Mouse (Mus musculus): ENCODE results near the gene Cemip. TPM values are rescaled to one million over a fixed set of nuclear protein-coding genes. Genes with fewer than 3 reads are reported as not detected.

Gene Cemip
- polyA plus RNA-seq, 1 experiment from 2014 or later: 1.8 TPM

- H3K4me3 ChIP-seq: no peak overlapping the region
- H3K27me3 ChIP-seq: no peaks in the 10 kb centered on the region
- H3K4me1 ChIP-seq: no peaks in the 10 kb centered on the region
- no peak overlapping the region for H3K27ac ChIP-seq (replicated peaks)
- H3K36me3 ChIP-seq: no peaks in the 10 kb centered on the region
- H3K4me2 ChIP-seq (replicated peaks): no peak overlapping the region
- H3K9ac ChIP-seq (replicated peaks): no peak overlapping the region
- no peaks in the 10 kb centered on the region for H3K9me3 ChIP-seq
- WGBS: 88% methylated on average over 4 of the region's 4 CpGs
- no peak for ATAC-seq (ENCODE audit: low FRiP score, low read depth)
Observed at GRCm38 (mm10) chr7:84044581-84045290, 41.6 kb downstream of the Cemip start.

- no peaks in the 10 kb centered on the region for H3K9me3 ChIP-seq
- H3K4me3 ChIP-seq: no peak overlapping the region
- no peak overlapping the region for H3K27ac ChIP-seq (replicated peaks)
- H3K9ac ChIP-seq (replicated peaks): no peak overlapping the region
- no peak for ATAC-seq (ENCODE audit: low FRiP score, low read depth)
- H3K36me3 ChIP-seq: no peaks in the 10 kb centered on the region
- H3K4me1 ChIP-seq: no peaks in the 10 kb centered on the region
- WGBS: 66% methylated on average over 1 of the region's 1 CpGs
- H3K4me2 ChIP-seq (replicated peaks): no peak overlapping the region
- no peaks in the 10 kb centered on the region for H3K27me3 ChIP-seq
Observed at GRCm38 (mm10) chr7:84042726-84043125, 43.6 kb downstream of the Cemip start.

DNA sequence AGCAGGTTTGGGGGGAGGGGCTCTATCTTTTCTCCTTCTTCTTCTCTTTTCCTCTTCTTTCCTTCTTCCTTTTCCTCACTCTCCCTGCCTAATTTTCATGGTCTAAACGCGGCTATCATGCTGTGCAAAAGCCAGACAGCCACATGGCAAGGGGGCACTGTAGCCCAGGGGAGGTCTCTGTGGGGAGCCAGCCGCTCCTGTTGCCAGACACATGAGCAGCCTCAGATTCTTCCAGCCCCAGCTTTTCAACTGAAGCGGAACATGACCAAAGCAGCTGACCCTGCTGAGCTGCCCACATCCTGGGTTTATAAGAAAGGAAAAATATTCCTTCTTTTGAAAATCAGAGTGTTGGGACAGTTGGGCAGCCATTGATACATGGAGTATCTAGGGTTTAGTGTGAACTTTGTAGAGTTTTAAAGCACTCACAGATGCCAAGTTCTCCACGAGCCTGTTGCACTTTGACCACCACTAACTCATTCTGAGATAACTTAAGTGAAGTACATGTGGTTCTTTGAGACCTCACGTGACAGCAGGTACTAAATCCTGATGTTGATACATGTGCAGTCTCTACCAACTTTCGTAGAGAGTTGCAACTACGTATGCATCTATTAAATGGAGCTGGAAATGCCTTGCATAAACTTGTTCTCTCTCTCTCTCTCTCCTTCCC, 46.3 kb downstream of the Cemip start:
- no peaks in the 10 kb centered on the region for H3K27me3 ChIP-seq
- H3K27ac ChIP-seq (replicated peaks): no peak overlapping the region
- no peak overlapping the region for H3K9ac ChIP-seq (replicated peaks)
- no peak overlapping the region for H3K4me2 ChIP-seq (replicated peaks)
- H3K9me3 ChIP-seq: no peaks in the 10 kb centered on the region
- H3K4me1 ChIP-seq: no peaks in the 10 kb centered on the region
- H3K36me3 ChIP-seq: no peaks in the 10 kb centered on the region
- no peak for ATAC-seq (ENCODE audit: low FRiP score, low read depth)
- WGBS: 64% methylated on average over 8 of the region's 8 CpGs
- no peak overlapping the region for H3K4me3 ChIP-seq

DNA sequence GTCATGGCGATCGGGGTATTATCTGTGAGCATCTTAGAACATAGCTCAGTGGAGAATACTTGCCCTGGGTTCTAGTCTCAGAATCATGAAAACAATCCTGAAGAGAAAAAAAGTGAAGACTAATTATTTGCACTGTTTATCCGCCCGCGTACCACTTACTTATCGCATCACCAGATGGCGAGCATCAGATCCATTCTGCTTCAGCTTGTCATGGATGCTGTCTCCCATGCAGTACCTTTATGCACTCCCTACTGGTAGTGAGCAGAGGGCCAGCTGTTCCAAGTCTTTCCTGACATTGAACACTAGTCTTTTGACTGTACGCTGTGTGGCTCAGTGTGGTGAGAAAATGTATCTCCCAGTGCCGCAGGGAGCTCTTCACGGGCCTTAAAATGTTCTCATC, 47.7 kb downstream of the Cemip start:
- H3K9ac ChIP-seq (replicated peaks): no peak overlapping the region
- H3K9me3 ChIP-seq: no peaks in the 10 kb centered on the region
- ATAC-seq (ENCODE audit: low FRiP score, low read depth): no peak
- no peak overlapping the region for H3K4me3 ChIP-seq
- no peaks in the 10 kb centered on the region for H3K27me3 ChIP-seq
- WGBS: 94% methylated on average over 10 of the region's 10 CpGs
- H3K36me3 ChIP-seq: no peaks in the 10 kb centered on the region
- H3K27ac ChIP-seq (replicated peaks): no peak overlapping the region
- H3K4me1 ChIP-seq: no peaks in the 10 kb centered on the region
- H3K4me2 ChIP-seq (replicated peaks): no peak overlapping the region

GRCm38 (mm10) chr7:84032831-84033230, 53.5 kb downstream of the Cemip start:
- 80% methylated on average over 1 of the region's 1 CpGs for WGBS
- Histone ChIP-seq H3K4me3 (no peak overlapping the region), H3K4me1 (no peaks in the 10 kb centered on the region), H3K27me3 (no peaks in the 10 kb centered on the region; the same call in 1 of the 2 replicates), H3K9ac (replicated peaks) (no peak overlapping the region), H3K4me2 (replicated peaks) (no peak overlapping the region), H3K9me3 (no peaks in the 10 kb centered on the region), H3K36me3 (no peaks in the 10 kb centered on the region), H3K27ac (replicated peaks) (no peak overlapping the region)
- ATAC-seq (ENCODE audit: low FRiP score, low read depth): no peak

DNA sequence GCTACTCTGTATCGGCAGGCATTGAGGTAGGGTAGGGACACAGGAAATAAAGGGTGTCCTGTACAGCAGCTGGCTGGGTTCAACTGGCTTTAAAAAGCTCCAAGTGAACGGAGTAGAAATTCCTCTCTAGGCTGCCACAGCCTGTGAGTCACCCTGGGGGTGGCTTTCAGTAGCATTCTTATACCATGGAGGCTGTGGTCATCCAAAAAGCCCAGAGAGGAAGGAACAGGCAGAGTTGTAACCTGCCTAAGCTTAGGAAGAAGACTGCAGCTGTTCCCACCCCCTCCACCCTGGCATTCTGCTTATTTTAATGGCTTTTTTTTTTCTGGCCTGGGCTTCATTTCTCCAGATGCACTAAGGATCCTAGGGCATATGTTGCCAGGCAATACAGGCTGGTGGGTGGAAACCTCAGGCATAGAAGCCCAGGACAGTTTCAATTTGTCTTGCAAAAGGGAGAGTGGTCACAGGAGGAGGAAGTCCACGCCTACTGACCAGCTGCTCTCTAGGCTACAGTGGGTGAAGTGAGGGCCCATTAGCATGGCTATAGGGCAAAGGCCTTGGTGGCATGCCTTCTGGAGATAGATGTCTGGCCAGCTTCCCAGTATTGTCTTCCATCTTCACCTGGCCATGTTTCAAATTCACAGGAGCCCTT, 57.1 kb downstream of the Cemip start:
- no peak overlapping the region for H3K27ac ChIP-seq (replicated peaks)
- H3K36me3 ChIP-seq: no peaks in the 10 kb centered on the region
- H3K4me3 ChIP-seq: no peak overlapping the region
- no peak overlapping the region for H3K9ac ChIP-seq (replicated peaks)
- H3K4me2 ChIP-seq (replicated peaks): no peak overlapping the region
- H3K27me3 ChIP-seq: no peaks in the 10 kb centered on the region; the same call in 1 of the 2 replicates
- no peaks in the 10 kb centered on the region for H3K4me1 ChIP-seq
- 64% methylated on average over 3 of the region's 3 CpGs for WGBS
- ATAC-seq (ENCODE audit: low FRiP score, low read depth): no peak
- H3K9me3 ChIP-seq: no peaks in the 10 kb centered on the region

DNA sequence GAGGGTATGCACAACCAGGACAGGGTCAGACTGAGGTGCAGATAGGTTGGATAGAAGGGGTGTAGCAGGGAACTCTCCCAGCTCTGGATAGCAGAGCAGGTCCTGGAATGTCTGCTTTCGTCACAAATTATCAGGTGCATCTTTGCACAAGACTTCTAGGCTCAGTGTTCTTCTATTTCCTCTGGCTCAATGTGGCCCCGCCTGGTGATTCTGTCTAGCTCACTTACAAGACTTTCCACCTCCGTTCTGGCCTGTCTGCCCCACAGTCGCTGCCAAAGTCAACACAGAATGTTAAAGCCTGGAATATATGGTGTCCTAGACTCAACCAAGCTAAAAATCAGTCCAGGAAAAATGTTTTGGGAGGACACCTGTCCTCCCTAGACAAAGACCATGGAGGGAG, 57.9 kb downstream of the Cemip start:
- Histone ChIP-seq H3K36me3 (no peaks in the 10 kb centered on the region), H3K27ac (replicated peaks) (no peak overlapping the region)
- 83% methylated on average over 4 of the region's 4 CpGs for WGBS

GRCm38 (mm10) chr7:84026950-84027585, 59.2 kb downstream of the Cemip start:
- H3K4me1 ChIP-seq: no peaks in the 10 kb centered on the region
- H3K27ac ChIP-seq (replicated peaks): no peak overlapping the region
- H3K9ac ChIP-seq (replicated peaks): no peak overlapping the region
- no peaks in the 10 kb centered on the region for H3K36me3 ChIP-seq
- no peak overlapping the region for H3K4me3 ChIP-seq
- WGBS: 63% methylated on average over 1 of the region's 1 CpGs
- no peaks in the 10 kb centered on the region; the same call in 1 of the 2 replicates for H3K27me3 ChIP-seq
- H3K9me3 ChIP-seq: no peaks in the 10 kb centered on the region
- no peak overlapping the region for H3K4me2 ChIP-seq (replicated peaks)
- no peak for ATAC-seq (ENCODE audit: low FRiP score, low read depth)

More for the DNA sequence above, 57.9 kb downstream of the Cemip start:
- Histone ChIP-seq H3K4me2 (replicated peaks) (no peak overlapping the region), H3K9me3 (no peaks in the 10 kb centered on the region), H3K4me3 (no peak overlapping the region), H3K27me3 (no peaks in the 10 kb centered on the region; the same call in 1 of the 2 replicates), H3K9ac (replicated peaks) (no peak overlapping the region), H3K4me1 (no peaks in the 10 kb centered on the region)
- ATAC-seq (ENCODE audit: low FRiP score, low read depth): no peak

DNA sequence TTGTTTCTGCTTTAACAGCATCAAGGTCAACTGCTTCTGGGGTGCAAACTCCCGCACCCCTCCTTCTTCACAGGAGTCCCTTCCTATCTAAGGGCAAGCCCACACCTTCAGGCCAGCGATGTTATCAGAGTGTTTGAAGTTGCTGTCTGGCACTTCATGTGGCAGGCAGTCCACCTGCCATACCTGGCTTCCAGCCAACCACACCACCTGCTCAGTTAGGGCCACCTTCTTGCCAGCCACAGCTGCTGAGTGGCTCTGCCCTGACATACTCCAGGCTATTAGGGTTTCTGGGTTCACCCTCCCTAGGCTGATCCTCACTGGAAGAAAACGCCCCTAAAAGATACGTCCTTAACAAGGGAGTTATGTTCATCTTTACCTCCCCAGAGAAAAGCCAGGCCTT, 60.2 kb downstream of the Cemip start:
- Histone ChIP-seq H3K9ac (replicated peaks) (no peak overlapping the region), H3K36me3 (no peaks in the 10 kb centered on the region), H3K9me3 (no peaks in the 10 kb centered on the region), H3K27ac (replicated peaks) (no peak overlapping the region), H3K4me3 (no peak overlapping the region), H3K4me2 (replicated peaks) (no peak overlapping the region), H3K4me1 (no peaks in the 10 kb centered on the region), H3K27me3 (no peaks in the 10 kb centered on the region; the same call in 1 of the 2 replicates)
- no peak for ATAC-seq (ENCODE audit: low FRiP score, low read depth)
- WGBS: 87% methylated on average over 4 of the region's 4 CpGs

- Histone ChIP-seq H3K27me3 (no peaks in the 10 kb centered on the region), H3K27ac (replicated peaks) (no peak overlapping the region), H3K4me1 (no peaks in the 10 kb centered on the region), H3K9ac (replicated peaks) (no peak overlapping the region), H3K36me3 (no peaks in the 10 kb centered on the region), H3K4me2 (replicated peaks) (no peak overlapping the region), H3K9me3 (no peaks in the 10 kb centered on the region), H3K4me3 (no peak overlapping the region)
- ATAC-seq (ENCODE audit: low FRiP score, low read depth): no peak
- WGBS: 75% methylated on average over 6 of the region's 6 CpGs
Observed at GRCm38 (mm10) chr7:84023466-84023865, 62.8 kb downstream of the Cemip start.

DNA sequence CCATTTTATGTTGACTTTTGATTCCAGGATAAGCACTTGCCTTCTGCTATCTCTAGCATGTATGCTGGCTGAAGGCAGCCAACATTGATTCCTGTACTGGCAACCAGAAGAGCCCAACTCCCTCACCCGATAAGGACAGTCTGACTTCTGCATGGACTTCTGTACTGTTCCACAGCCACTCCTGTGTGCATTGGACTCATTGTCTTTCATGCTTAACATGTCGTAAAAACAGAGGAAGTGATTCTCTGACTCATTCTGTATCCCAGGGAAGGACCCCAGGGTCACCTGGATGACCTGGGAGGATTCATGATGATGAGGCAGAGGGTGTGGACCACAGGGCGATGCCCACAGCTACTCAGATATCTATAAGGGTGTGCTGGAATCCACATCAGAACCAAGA, 63.8 kb downstream of the Cemip start:
- Histone ChIP-seq H3K4me2 (replicated peaks) (no peak overlapping the region), H3K36me3 (no peaks in the 10 kb centered on the region), H3K27me3 (no peaks in the 10 kb centered on the region), H3K4me1 (no peaks in the 10 kb centered on the region), H3K9ac (replicated peaks) (no peak overlapping the region), H3K27ac (replicated peaks) (no peak overlapping the region), H3K4me3 (no peak overlapping the region), H3K9me3 (no peaks in the 10 kb centered on the region)
- WGBS: 92% methylated on average over 3 of the region's 3 CpGs
- ATAC-seq (ENCODE audit: low FRiP score, low read depth): no peak

DNA sequence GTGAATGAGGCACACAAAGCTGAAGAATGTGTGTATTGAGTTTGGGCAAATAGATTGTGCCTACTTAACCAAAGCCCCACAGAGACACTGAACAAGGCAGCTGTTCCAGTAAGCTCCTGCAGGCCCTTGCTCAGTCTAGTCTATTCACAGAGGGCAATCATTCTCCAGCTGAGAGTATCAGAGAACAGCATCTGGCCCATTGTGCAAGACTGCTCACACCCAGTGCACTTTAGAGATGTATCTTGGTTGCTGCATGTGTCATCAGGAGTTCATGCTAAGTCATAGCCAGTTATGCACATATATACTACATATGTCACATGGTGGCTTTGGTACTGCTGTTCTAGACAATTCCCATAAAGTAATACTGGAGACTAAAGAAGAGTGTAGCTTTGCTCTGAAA, 66.9 kb downstream of the Cemip start:
- no peak overlapping the region for H3K27ac ChIP-seq (replicated peaks)
- no peaks in the 10 kb centered on the region for H3K4me1 ChIP-seq
- no peak overlapping the region for H3K4me3 ChIP-seq
- ATAC-seq (ENCODE audit: low FRiP score, low read depth): no peak
- no peaks in the 10 kb centered on the region for H3K36me3 ChIP-seq
- H3K4me2 ChIP-seq (replicated peaks): no peak overlapping the region
- H3K9me3 ChIP-seq: no peaks in the 10 kb centered on the region
- H3K9ac ChIP-seq (replicated peaks): no peak overlapping the region
- H3K27me3 ChIP-seq: no peaks in the 10 kb centered on the region
